Mouse (Mus musculus): Measurements from ENCODE around the gene Notch2. TPM values are rescaled to one million over a fixed set of nuclear protein-coding genes. Genes with fewer than 3 reads are reported as not detected.

Notch2 gene
- polyA plus RNA-seq, 1 experiment from 2014 or later: 33.8 TPM

DNA sequence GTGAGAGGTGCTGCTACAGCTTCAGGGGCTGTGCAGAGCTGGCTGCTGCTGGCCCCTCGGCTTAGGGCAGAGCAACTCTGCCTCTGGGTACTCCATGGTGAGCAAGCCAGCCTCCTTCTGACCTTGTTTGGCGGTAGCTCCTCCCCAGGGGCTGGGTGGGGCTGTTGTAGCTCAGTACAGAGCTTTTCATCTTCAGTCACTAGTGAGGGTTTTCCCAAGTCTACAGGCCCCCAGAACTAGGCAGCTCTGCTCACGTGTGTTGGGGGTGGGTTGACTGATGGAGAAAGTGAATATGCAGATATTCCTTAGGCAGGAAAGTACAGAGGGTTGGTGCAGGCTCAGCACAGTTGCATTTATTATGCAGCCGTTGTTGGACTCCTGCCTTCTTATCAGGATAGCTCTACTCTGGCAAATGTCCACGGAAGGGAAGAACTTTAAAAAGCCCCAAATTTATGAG is 72.5 kb downstream of the Notch2 start:
- Histone ChIP-seq H3K27me3 (no peaks in the 10 kb centered on the region), H3K4me2 (peak overlapping the region; percentile 22; the same call in 1 of the 2 replicates), H3K27ac (peak overlapping the region; percentile 89), H3K4me3 (replicated peaks) (no peak overlapping the region), H3K36me3 (peaks cover 54% of the 10 kb centered on the region), H3K4me1 (peaks cover 54% of the 10 kb centered on the region), H3K9ac (no peak overlapping the region), H3K9me3 (replicated peaks) (no peaks in the 10 kb centered on the region)
- peak; percentile 71 for ATAC-seq (replicated peaks; ENCODE audit: low FRiP score)
- WGBS: 32% methylated on average over 5 of the region's 5 CpGs

DNA sequence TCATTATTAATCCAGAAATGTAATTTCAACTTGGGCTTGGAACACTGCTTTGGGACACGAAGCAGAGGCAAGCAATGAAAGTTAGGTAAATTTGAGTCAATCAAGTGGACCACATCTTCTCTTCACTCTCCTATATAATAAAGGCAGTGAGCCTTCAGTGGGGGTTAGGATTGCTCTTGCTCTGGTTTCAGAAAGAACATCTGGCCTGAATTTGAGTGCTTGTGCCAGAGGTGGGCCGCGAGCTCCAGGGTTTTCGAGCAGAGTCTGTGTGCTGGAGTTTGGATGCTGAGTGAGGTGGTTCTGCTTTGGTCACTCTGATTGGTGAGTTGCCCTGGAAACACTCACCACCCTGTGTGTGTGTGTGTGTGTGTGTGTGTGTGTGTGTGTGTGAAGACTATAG is 73.1 kb downstream of the Notch2 start:
- H3K4me2 ChIP-seq: no peak overlapping the region
- H3K4me1 ChIP-seq: peaks cover 54% of the 10 kb centered on the region
- no peaks in the 10 kb centered on the region for H3K27me3 ChIP-seq
- no peaks in the 10 kb centered on the region for H3K9me3 ChIP-seq (replicated peaks)
- no peak for ATAC-seq (replicated peaks; ENCODE audit: low FRiP score)
- H3K36me3 ChIP-seq: peaks cover 54% of the 10 kb centered on the region
- H3K4me3 ChIP-seq (replicated peaks): no peak overlapping the region
- 63% methylated on average over 4 of the region's 4 CpGs for WGBS
- H3K9ac ChIP-seq: no peak overlapping the region
- peak overlapping the region; percentile 89 for H3K27ac ChIP-seq

GRCm38 (mm10) chr3:98086860-98087259 is 73.5 kb downstream of the Notch2 start:
- Histone ChIP-seq H3K4me2 (no peak overlapping the region), H3K9me3 (replicated peaks) (no peaks in the 10 kb centered on the region), H3K4me3 (replicated peaks) (no peak overlapping the region), H3K4me1 (peaks cover 54% of the 10 kb centered on the region), H3K9ac (no peak overlapping the region), H3K27me3 (no peaks in the 10 kb centered on the region), H3K36me3 (peaks cover 49% of the 10 kb centered on the region), H3K27ac (peak overlapping the region; percentile 89)
- WGBS: 55% methylated on average over 5 of the region's 5 CpGs
- no peak for ATAC-seq (replicated peaks; ENCODE audit: low FRiP score)

DNA sequence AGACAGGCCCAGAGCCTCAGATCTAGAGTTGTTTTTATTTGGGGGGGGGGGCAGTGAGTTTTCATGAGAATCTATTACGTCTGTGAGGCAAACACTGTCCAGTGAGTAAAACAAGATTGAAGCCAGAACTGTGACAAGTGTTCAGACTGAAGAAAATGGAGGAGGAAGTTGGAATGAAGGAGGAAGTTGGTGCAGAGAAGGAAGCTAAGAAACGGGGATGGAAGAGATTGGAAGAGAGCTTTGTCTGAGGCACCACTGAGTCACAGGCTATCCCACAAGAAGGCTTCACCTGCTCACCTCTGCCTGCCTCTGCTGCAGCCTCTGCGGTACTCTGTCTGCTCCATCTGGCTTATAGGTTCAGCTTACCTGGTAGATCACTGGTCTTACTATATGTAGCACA is 74.2 kb downstream of the Notch2 start:
- no peak overlapping the region for H3K4me3 ChIP-seq (replicated peaks)

DNA sequence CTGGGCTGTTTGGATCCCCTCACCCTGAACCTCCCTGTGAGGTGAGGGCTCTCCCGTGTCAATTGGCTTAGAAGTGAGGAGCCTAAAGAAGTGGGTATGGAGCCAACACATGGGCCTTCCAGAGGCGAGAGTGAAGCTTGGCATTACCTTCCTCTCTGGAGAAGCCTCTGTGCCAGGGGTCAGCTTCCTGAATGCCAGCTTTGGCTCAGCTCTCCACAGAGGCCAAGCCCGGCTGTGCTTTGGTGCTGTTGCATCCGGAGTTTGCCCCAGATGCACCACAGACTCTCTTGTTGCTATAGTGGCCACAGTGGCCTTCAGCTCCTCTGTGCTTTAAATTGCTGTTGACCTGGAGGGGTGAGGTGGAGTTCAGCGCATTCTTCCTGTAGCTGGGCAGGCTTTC is 76.4 kb downstream of the Notch2 start:
- no peaks in the 10 kb centered on the region for H3K27me3 ChIP-seq
- no peak overlapping the region for H3K4me3 ChIP-seq (replicated peaks)
- H3K36me3 ChIP-seq: peaks cover 38% of the 10 kb centered on the region
- no peak overlapping the region for H3K9ac ChIP-seq
- H3K4me2 ChIP-seq: no peak overlapping the region
- peaks cover 65% of the 10 kb centered on the region for H3K4me1 ChIP-seq
- 75% methylated on average over 5 of the region's 5 CpGs for WGBS
- peak overlapping the region; percentile 46 for H3K27ac ChIP-seq
- ATAC-seq (replicated peaks; ENCODE audit: low FRiP score): no peak
- H3K9me3 ChIP-seq (replicated peaks): no peaks in the 10 kb centered on the region

More for the DNA sequence above, 74.2 kb downstream of the Notch2 start:
- Histone ChIP-seq H3K9ac (no peak overlapping the region), H3K9me3 (replicated peaks) (no peaks in the 10 kb centered on the region), H3K27me3 (no peaks in the 10 kb centered on the region), H3K4me2 (no peak overlapping the region), H3K27ac (peak overlapping the region; percentile 89; the same call in 1 of the 2 replicates), H3K36me3 (peaks cover 46% of the 10 kb centered on the region), H3K4me1 (peaks cover 57% of the 10 kb centered on the region)
- 85% methylated on average over 3 of the region's 3 CpGs for WGBS
- no peak for ATAC-seq (replicated peaks; ENCODE audit: low FRiP score)

GRCm38 (mm10) chr3:98090129-98090528 is 76.8 kb downstream of the Notch2 start:
- Histone ChIP-seq H3K4me1 (peaks cover 65% of the 10 kb centered on the region), H3K9me3 (replicated peaks) (no peaks in the 10 kb centered on the region), H3K36me3 (peaks cover 35% of the 10 kb centered on the region), H3K4me2 (no peak overlapping the region), H3K4me3 (replicated peaks) (no peak overlapping the region), H3K9ac (no peak overlapping the region), H3K27me3 (no peaks in the 10 kb centered on the region), H3K27ac (peak overlapping the region; percentile 46; the same call in 1 of the 2 replicates)
- ATAC-seq (replicated peaks; ENCODE audit: low FRiP score): no peak
- WGBS: 73% methylated on average over 8 of the region's 8 CpGs

DNA sequence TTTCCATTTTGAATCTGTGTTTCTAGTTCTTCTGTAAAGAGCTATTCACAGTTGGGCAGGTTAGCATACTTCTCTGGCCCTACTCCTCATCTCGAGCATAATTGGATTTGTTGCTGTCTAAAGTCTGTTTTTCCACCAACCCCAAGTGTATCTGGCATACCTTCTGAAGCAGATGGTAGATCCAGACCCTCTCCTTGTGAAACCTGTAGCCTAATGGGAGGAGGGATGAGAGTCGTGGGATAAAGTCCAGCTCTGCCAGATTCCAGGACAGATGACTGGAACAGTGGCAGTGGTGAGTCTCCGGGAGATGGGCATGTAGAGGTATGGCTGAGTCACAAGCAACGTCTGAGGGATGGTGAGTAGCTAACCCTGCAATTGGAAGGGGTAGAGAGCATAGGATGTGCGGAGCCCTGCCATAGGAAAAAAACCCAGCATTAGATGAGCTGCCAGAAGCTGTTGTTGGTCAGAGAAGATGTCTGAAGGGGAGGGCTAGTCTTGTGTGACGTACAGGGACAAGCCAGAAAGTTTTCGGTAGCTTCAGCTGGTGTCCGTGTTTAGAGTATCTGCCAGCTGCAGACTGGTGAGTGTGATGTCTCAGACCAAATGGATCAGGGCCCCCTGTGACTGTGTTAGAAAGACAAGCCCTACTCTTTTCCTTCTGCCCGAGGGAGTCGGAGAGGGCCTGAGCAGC is 79.5 kb downstream of the Notch2 start:
- H3K4me1 ChIP-seq: peaks cover 54% of the 10 kb centered on the region
- no peaks in the 10 kb centered on the region for H3K27me3 ChIP-seq
- no peak overlapping the region for H3K4me3 ChIP-seq (replicated peaks)
- no peak overlapping the region for H3K4me2 ChIP-seq
- H3K9ac ChIP-seq: no peak overlapping the region
- 84% methylated on average over 10 of the region's 10 CpGs for WGBS
- H3K36me3 ChIP-seq: peaks cover 39% of the 10 kb centered on the region
- ATAC-seq (replicated peaks; ENCODE audit: low FRiP score): no peak
- H3K27ac ChIP-seq: no peak overlapping the region
- no peaks in the 10 kb centered on the region for H3K9me3 ChIP-seq (replicated peaks)

DNA sequence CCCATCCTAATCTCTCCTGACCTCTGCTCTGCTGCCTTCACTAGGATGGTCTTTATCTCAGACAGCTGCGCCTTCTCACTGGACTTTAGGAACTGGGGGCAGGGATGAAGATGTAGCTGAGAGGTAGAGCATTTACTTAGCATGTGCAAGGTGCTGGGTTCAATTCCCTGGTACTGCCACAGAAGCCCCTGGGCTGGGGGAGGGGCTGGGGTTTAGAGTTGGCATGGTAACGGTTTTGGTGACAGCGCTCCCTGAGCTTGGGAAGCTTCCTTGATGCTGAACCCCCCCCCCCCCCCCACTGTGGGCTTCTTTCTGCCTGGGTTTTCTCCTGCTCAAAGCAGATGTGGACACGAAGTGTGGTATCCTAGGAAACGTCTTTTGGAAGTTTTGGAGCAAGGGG is 80.6 kb downstream of the Notch2 start:
- Histone ChIP-seq H3K4me1 (peaks cover 54% of the 10 kb centered on the region), H3K27ac (no peak overlapping the region; the same call in 1 of the 2 replicates), H3K4me3 (replicated peaks) (no peak overlapping the region), H3K9ac (no peak overlapping the region), H3K9me3 (replicated peaks) (no peaks in the 10 kb centered on the region), H3K36me3 (peaks cover 47% of the 10 kb centered on the region), H3K4me2 (no peak overlapping the region), H3K27me3 (no peaks in the 10 kb centered on the region)
- 81% methylated on average over 5 of the region's 5 CpGs for WGBS
- ATAC-seq (replicated peaks; ENCODE audit: low FRiP score): no peak

DNA sequence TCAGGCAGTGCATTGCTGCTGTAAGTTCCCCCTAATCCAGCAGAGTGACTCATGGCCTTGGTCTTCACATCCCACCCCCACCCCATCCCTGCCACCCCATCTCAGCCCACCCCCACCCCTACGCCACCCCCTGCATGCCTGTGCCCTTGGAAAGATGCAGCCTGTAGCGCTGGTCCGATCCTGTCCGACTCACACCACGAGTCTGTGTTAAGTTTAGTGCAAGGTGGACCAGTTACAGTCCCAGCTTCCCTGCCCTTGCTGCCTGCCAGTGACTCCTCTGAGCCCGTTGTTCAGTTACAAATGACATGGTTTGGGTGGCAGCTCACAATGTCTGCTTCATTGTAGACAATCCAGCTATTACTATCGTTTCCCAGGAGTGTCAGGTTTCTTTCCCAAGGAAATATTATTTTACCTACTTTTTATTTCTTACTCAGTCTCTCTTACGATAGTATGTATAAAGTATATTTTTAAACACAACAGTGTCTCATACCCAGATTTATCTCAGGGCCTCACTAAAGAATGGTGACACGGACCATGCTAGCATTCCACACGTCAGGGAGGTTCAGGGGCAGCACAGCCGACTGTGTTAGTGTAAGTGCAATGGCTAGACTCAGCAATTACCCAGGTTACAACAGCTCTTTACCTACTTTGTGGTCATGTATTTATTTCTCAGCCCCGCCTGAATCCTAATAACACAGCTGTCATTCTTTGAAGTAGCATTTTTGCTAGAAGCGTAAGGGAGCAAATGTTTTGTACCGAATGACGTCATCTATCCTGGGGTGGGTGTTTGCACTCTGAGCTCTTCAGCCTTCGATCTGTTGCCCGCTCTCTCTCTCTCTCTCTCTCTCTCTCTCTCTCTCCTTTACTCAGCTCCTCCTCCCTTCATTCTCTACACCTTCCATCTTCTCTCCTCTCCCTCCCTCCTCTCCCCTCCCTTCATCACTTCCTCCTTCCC is 81.6 kb downstream of the Notch2 start:
- H3K4me3 ChIP-seq (replicated peaks): no peak overlapping the region
- no peak overlapping the region for H3K9ac ChIP-seq
- H3K4me2 ChIP-seq: no peak overlapping the region
- no peak for ATAC-seq (replicated peaks; ENCODE audit: low FRiP score)
- 69% methylated on average over 17 of the region's 17 CpGs for WGBS
- peak overlapping the region; percentile 58; the same call in 1 of the 2 replicates for H3K27ac ChIP-seq
- no peaks in the 10 kb centered on the region for H3K27me3 ChIP-seq
- peaks cover 55% of the 10 kb centered on the region for H3K36me3 ChIP-seq
- H3K9me3 ChIP-seq (replicated peaks): no peaks in the 10 kb centered on the region
- H3K4me1 ChIP-seq: peaks cover 50% of the 10 kb centered on the region

GRCm38 (mm10) chr3:98096981-98097380 is 83.7 kb downstream of the Notch2 start:
- Histone ChIP-seq H3K27ac (no peak overlapping the region), H3K4me2 (no peak overlapping the region), H3K36me3 (peaks cover 71% of the 10 kb centered on the region), H3K9me3 (replicated peaks) (no peaks in the 10 kb centered on the region), H3K27me3 (no peaks in the 10 kb centered on the region), H3K4me1 (peaks cover 46% of the 10 kb centered on the region), H3K9ac (no peak overlapping the region), H3K4me3 (replicated peaks) (no peak overlapping the region)
- no peak for ATAC-seq (replicated peaks; ENCODE audit: low FRiP score)
- WGBS: 95% methylated on average over 7 of the region's 7 CpGs

- Histone ChIP-seq H3K4me2 (no peak overlapping the region), H3K36me3 (peaks cover 77% of the 10 kb centered on the region), H3K27me3 (no peaks in the 10 kb centered on the region), H3K27ac (peak overlapping the region; percentile 75), H3K4me3 (replicated peaks) (no peak overlapping the region), H3K9me3 (replicated peaks) (0 out of 2 replicates have a peak, but pooled peaks cover 5% of the 10 kb centered on the region), H3K4me1 (peaks cover 36% of the 10 kb centered on the region), H3K9ac (no peak overlapping the region)
- peak; percentile 48; the same call in 1 of the 2 replicates for ATAC-seq (replicated peaks; ENCODE audit: low FRiP score)
- 68% methylated on average over 5 of the region's 5 CpGs for WGBS
These were observed 85.3 kb downstream of the Notch2 start for GRCm38 (mm10) chr3:98098676-98099075.

DNA sequence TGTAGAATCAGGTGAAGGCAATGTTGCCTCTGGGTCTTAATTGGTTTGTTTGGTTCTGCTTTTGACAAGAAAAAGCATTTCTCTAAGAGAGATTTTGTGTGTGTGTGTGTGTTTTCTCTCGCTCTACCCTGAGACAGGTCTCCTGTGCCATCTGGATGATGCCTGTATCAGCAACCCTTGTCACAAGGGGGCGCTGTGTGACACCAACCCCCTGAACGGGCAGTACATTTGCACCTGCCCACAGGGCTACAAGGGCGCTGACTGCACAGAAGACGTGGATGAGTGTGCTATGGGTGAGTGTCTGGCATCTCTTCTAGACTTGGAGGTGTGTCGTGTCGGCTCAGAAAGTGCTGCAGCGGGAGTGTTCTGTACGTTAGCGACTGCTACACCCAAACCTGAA is 86.0 kb downstream of the Notch2 start:
- Histone ChIP-seq H3K27ac (peak overlapping the region; percentile 75), H3K4me3 (replicated peaks) (no peak overlapping the region), H3K4me2 (no peak overlapping the region), H3K9ac (no peak overlapping the region), H3K4me1 (peaks cover 34% of the 10 kb centered on the region), H3K9me3 (replicated peaks) (0 out of 2 replicates have a peak, but pooled peaks cover 5% of the 10 kb centered on the region), H3K27me3 (no peaks in the 10 kb centered on the region), H3K36me3 (peaks cover 83% of the 10 kb centered on the region)
- ATAC-seq (replicated peaks; ENCODE audit: low FRiP score): no peak
- 82% methylated on average over 10 of the region's 10 CpGs for WGBS

Measured in kidney, embryonic 15.5 days (tissue).